Mouse (Mus musculus) kidney, adult 11 months (tissue): Measurements from ENCODE around the gene Faah.

Experiments
- DNase-seq: peaks from one replicate; pipeline ENCODE4 v3.0.0; 2022

Gene Faah

GRCm38 (mm10) chr4:115941242-115941820 lies 76.4 kb downstream of the Faah start:
- DNase-seq: no peak

- no peak for DNase-seq
Measured at GRCm38 (mm10) chr4:115940681-115941080, 77.0 kb downstream of the Faah start.

- DNase-seq: no peak
Measured at GRCm38 (mm10) chr4:115939295-115940102, 78.2 kb downstream of the Faah start, which contains the start of gene Dmbx1. Gene Dmbx1 (minus strand): TSS chr4:115939926.

- no peak for DNase-seq
Measured at GRCm38 (mm10) chr4:115938276-115939160, 79.2 kb downstream of the Faah start.

- DNase-seq: no peak
Measured at GRCm38 (mm10) chr4:115937061-115937976, 80.4 kb downstream of the Faah start.

- DNase-seq: no peak
Measured at GRCm38 (mm10) chr4:115936646-115937045, 81.1 kb downstream of the Faah start.

GRCm38 (mm10) chr4:115935835-115936581 lies 81.7 kb downstream of the Faah start:
- DNase-seq: no peak

- DNase-seq: no peak
Measured at GRCm38 (mm10) chr4:115931556-115932088, 86.1 kb downstream of the Faah start.

- DNase-seq: no peak
Measured at GRCm38 (mm10) chr4:115927637-115928036, 90.1 kb downstream of the Faah start.

GRCm38 (mm10) chr4:115923262-115923880 lies 94.4 kb downstream of the Faah start:
- no peak for DNase-seq

GRCm38 (mm10) chr4:115922688-115923087 lies 95.0 kb downstream of the Faah start:
- no peak for DNase-seq

GRCm38 (mm10) chr4:115919911-115920310 lies 97.8 kb downstream of the Faah start:
- DNase-seq: peak; percentile 47
